Mouse (Mus musculus) ES-Bruce4 (cell line): Measurements from ENCODE around the gene Rph3al.

ENCODE experiments used
- CTCF ChIP-seq: IDR thresholded peaks from one replicate; pipeline ENCODE4 v1.8.1; 2011; ENCODE audit warnings: low read depth, low read length
- EP300 ChIP-seq: IDR thresholded peaks from 2 replicates; pipeline ENCODE4 v1.6.1; 2011; ENCODE audit warnings: low read depth, low read length; ENCODE audit not compliant: insufficient read depth
- POLR2A ChIP-seq: IDR thresholded peaks from one replicate; pipeline ENCODE4 v1.8.1; 2011; ENCODE audit warnings: low read length; ENCODE audit not compliant: insufficient read depth

DNA sequence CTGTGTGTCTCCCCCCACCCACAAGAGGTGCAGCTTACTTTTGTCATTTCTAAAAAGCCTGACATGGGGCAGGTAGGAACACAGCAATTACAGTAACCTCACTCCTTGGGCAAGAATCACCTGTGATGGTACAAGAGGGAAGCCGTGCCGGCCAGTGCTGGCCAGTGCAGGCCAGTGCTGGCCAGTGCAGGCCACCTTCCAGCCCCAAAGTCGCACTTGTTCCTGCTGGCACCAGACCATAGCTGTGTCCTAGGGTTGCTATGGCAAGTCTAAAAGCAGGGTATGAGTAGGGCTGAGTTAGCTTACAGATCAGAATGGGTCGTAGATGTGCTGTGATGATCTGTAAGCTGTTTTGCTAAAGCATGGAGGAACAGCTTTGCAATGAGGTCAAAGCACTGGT, 15.5 kb downstream of the Rph3al start:
- no peak for TF ChIP-seq CTCF
- TF ChIP-seq POLR2A = no peak
- TF ChIP-seq EP300 = no peak
